Mouse (Mus musculus) heart, postnatal 25 days (tissue): ENCODE data around the gene Nat9. TPM values are rescaled to one million over a fixed set of nuclear protein-coding genes. Genes with fewer than 3 reads are reported as not detected.

Experiments used
- DNase-seq: peaks from one replicate; pipeline ENCODE4 v3.0.0; 2022; ENCODE audit warnings: low spot score
- intact Hi-C: fragments of 180-260 bp; cut with DNase I; formaldehyde crosslinking; loops from one replicate; pipeline ENCODE4 v1.15.1; 2025
- total RNA-seq, 2 experiments: library from RNA; stranded (reverse); gene quantifications; 2 replicates each; pipeline ENCODE4 v1.2.3; 2021

Gene Nat9
- total RNA-seq, 2 experiments from 2014 or later, result 19.3 to 23.0 TPM

DNA sequence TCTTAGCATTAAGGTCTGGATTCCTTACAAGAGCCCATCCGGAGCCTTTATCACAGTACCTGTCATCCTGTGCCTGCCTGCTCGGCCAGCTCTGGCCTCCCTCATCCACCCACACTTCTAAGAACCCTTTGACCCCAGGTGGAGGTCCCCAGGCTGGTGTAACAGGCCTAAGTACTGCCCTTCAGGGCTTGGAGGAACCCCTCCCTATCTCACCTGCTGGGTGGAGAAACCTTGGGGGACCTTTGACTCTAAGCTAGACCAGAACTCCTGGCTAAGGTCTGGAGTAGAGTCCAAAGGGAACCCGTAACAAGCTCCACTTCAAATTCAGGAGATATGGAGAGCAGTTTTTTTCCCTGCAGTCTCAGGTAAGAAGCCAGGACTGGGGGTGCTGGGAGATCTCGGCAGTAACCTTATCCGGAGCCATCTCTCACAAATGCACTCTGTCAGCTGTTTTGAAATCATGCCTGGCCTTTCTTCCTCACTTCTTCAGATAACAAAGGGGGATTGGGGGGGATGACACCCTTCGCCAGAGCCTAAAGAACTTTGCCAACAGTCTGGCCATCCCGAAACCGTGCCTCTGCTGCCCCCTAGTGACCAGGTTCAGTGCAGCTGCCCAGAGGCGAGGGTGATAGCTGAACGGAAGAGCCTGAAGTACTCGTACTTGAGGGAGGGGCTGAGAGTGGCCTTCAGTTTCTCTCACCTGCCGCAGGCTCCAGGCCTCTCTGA lies 5.6 kb downstream of the Nat9 start:
- no peak for DNase-seq
- intact Hi-C loops, result loop anchor here (5.0 kb wide), 1 partner anchor 100 kb away; no protein-coding TSS in a partner anchor

DNA sequence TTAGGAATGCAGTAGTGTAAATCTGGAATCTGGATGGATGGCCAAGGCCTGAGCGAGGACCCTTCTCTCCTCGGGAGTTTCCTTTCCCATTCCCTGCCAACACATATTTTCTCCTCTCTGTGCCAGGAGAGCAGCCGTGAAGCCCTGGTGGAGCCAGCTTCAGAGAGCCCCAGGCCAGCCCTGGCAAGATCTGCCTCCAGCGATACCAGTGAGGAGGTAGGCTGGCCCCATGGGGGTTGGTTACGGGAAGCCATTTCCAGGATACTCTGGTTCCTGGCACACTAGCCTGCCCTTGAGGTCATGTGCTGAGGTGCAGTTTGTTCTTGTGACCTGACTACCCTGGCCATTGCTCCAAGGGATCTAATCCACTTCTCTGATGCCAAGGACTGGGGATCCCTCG lies 7.8 kb downstream of the Nat9 start:
- intact Hi-C loops, result loop anchor here (5.0 kb wide), 1 partner anchor 98 kb away; no protein-coding TSS in a partner anchor
- no peak for DNase-seq

DNA sequence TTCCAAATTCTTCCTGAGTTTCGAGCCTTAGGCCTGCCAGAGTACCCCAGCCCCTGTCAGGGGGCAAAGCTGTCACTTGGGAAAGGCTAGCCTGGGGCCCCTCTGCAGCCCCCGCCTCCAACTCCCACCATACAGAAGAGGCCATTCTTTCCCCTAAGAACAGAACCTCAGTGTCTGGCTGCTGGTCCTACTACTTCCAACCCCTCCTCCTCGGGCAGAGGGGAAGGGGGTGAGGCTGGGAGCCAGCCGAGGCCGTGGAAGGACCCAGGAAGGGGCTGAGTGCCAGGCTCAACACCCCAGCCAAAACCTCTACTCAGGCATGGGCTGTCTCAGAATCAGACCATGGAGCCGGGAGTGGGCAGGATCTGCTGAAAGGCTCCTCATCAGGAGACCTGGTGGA lies 8.5 kb downstream of the Nat9 start:
- intact Hi-C loops, result no loop called here
- no peak for DNase-seq

DNA sequence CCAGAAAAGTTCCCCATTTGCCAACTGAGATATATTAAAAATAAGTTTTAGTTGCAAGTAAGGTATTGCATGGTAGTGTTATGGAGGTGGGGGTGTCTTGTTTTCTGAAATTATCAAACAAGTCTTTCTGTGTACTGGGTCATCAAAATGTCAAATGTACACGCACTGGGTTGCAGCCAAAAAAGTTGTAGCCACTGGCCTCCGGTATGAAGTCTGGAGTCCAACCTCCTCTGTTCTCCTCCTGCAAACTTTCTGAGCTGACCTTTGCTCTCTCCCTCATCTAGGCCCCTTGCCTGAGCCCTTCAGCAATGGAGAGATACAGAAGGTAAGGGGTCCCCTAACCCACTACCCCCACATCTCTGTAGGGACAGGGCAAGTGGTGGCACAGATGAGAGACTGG lies 8.9 kb downstream of the Nat9 start:
- no peak for DNase-seq
- intact Hi-C loops, result no loop called here

DNA sequence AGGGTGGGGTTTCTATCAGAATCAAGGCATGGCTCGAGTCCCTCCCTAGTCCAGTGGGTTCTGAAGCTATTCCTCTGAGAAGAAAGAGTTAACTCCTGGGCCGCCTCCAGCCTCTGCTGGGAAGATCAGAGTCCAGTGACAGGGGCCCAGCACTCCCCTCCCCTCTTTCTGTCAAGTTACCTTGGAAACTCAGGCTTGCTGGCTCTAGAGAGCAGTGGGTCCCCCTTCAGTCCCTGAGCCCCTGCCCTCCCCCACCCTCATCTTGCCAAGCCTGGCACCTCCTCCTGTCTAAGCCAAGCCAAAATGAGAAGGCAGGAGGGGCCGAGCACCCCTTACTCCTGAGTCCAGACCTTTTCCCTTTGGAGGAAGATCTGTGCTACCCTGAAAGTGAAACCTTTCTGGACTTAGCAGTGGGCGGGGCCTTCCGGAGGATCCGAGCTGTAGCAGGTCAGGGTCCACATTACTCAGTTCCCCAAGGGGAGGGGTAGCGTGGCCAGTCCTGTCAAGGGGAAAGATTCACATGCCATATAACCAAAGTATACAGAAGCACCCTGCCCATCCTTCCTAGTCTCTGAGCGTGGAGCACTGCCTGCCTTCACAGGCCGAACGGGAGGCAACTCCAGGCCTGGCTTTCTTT lies 10.0 kb downstream of the Nat9 start:
- intact Hi-C loops, result no loop called here
- no peak for DNase-seq

DNA sequence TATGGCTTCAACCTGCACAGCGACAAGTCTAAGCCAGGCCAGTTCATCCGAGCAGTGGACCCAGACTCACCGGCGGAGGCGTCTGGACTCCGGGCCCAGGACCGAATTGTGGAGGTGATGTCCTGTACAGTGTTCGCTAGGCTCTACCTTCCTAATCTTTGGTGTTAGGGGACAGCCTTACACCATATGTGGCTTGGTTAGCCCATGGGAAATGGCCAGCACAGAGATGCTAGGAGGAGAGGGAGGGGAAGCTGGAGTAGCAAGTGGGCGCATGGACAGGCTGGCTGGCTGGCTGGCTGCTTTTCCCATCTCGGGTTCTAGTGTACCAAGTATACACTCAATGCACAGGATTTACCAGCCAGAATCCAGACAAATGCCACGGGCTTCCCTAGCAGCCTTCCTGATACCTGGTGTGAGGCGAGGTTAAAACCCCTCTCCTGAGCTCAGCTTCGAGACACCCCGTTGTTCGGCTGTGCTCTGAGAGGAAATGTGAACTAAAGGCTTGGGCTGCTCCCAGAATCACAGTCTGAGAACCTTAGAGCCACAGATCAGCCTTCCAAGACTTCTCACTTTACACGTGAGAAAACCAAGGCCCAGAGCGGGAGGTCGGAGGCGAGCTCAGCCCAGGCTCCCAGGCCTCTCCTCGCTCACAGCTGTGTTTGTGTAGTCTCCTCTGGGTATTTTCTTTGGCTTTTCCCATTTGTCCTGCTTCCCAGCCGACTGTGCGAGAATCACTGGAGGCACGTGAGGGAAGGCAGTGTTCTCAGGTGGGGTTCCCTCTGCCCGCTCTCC lies 11.1 kb downstream of the Nat9 start:
- no peak for DNase-seq
- intact Hi-C loops, result no loop called here

DNA sequence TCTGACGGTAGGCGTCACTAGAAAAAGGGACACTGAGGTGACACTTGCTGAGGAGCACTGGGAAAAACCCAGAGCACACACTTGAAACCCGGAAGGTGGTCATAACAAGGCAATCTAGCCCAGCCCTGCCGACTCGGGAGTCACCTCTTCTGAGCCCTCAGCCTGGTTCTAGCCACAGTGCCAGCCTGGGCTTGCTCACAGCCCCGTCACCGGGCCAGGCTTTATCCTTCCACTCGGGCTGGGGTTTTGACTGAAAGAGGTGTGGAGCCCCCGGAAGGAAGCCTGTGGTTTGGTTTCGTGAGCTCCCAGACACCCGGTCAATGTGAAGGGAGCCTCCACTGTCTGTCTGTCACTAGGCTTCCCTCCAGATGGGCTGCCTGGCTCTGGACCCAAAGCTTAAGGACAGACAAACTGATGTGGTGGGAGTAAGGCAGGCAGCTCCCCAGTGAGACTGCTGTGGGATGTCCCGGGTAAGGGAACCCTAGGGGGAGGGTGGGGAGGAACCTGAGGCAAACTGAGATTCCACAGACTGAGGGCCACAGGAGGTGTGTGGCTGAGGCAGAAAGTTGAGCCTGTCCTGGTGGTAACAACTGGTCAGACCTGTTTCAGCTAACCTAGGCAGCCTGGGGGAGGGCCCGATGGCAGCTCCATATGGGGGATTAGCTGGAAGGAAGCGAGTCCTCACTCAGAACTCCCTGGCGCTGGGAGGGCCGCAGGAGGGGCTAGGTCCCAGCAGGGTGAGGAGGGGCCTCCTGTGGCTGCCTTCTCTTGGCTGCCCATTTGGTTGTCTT lies 13.9 kb downstream of the Nat9 start:
- no peak for DNase-seq
- intact Hi-C loops, result no loop called here

DNA sequence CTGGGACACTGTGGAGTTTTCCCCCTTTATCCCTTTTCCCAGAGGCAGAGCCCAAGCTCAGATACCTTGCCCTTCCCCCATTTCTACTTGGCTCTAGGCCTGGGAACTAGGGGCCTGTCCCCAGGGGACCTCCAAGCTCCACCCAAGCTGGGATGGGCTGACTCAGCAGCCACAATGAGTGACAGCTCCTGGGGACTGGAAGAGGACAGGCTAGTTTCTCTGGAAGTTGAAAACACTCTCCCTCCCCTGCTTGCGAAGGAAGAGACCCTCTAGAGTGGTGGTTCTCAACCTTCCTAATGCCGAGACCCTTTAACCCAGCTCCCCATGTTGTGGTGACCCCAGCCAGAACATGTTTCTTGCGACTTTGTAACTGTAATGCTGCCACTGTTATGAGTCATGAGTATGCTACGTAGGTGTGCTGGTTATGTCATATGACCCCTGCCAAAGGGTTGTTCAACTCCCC lies 14.8 kb downstream of the Nat9 start:
- intact Hi-C loops, result no loop called here
- DNase-seq, result no peak

DNA sequence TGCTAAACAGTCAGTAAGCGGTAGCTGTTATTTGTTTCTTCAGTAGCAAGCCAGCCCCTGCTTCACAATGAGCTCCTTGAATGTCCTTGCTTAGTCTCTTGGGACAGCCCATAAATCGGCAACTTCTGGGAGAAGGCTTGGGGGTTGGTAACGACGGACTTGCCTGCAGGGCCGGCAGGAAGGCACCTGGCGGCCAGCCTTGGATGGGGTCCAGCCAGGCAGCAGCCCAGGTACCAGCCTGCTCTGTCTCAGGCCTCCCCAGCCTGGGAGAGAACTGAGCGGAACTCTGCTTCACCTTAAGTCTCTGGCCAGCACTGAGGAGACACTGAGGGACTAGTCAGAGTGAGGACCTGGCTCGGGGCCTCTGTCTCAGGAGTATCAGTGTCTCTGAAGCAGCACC lies 16.5 kb downstream of the Nat9 start:
- DNase-seq, result no peak
- intact Hi-C loops, result no loop called here

DNA sequence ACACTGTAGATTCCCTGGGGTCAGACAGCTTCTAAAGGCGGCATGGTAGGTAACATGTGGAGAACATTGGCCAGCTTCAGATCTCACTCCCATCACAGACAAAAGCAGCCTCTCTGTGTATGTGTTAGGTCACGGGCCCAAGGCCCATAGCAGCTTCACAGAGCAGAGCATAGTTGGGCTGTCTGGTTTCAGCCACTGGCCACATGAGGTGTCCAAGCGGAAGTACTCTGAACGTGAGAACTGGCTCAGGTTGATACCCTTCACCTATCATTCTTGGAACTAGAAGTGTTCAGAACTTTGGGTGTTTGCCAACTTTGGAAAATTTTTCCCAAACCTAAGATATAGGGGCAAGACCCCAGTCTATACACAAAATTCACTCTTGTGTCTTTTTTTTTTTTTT lies 18.2 kb downstream of the Nat9 start:
- no peak for DNase-seq
- intact Hi-C loops, result no loop called here

DNA sequence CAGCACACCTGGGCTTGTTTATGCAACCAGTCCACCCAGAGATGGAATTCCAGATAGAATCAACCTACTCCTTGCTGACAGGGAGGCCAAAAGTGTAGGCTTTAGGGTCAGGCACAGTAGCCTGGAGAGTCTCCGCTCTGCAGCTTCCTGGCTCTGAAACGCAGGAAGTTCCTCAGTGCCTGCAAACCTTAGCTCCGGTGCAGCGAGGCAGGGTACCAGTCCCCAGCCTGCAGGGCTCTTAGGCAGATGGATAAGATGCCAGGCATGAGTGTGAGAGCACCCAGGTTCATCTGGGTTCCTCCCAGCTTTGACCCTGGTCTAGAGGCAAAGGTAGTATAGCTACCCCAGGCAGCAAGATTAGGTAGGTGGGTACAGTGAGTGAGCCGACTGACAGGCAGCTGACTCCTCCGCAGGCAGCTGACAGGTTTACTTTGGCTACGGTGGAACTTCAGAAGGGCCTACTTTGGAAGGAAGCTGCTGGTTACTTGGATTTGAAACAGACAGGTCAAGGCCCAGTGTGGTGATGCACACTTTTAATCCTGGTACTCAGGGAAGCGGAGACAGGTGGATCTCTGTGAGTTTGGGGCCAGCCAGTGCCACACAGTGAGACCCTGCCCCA lies 19.9 kb downstream of the Nat9 start:
- no peak for DNase-seq
- intact Hi-C loops, result no loop called here

DNA sequence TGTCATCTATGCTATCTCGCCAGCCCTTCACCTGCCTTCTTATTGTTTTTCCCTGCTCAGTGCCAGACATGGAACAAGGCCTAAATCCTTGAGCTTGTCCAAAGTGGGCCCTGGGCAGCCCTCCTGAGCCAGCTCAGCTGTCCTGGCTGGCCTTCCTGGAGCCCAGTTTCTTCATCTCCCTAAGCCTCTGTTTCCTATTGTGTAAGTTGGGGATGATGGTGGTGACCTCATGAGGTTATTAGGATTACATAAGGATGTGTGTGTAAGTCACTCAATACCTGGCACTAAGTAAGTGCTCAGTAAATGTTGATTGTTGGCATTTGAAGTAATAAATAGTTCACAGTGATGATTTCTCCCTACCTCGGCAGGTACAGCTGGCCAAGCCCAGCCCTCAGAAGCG lies 20.9 kb downstream of the Nat9 start:
- intact Hi-C loops, result no loop called here
- DNase-seq, result no peak

DNA sequence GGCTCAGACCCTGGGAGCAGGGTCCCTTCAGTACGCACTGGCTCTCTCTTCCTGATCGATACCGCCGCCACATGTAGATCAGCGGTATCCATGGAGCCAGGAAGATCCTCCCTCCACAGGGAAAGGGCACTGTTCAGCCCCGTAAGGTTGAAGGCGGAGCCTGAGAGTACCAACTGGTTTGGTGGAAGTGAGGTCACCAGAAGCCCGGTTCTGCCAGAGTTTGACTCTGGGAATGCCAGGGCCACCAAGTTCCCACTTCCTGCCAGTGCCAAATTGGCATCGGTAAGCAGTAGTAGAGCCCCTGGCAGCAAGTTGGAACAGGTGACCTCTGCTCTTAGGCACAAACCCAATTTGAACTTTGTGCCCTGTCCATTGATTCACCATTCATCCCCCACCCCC lies 22.7 kb downstream of the Nat9 start:
- DNase-seq, result no peak
- intact Hi-C loops, result no loop called here

DNA sequence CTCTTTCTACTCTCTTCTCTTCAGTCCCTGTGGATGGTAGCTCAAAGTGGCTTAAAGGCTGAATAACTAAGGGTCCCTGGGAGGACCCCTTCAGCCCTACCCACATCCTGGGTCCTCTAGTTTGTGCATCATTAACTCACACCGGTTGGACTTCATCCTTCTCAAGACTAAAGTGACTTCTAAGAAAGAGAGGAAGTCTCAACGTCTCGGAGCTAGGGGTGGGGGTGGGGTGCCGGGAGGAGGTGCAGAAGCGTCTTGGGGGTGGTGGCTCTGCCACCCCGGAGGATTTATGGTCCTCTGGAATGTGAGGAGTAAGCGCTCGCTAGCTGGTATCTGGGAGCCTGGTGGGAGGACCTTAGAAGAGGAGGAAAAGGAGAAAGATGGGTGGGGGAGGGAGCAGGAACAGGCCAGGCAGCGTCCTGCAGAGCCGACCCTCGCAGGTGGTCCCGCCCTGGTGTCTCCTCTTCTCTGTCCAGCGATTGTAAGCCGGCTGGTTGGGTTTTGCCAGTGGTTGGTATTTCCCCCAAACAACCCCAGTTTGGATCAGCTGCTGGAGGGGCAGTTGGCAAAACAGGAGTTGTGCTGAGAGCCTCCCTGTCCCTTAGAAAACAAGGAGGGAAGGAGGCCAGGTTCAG lies 23.2 kb downstream of the Nat9 start:
- no peak for DNase-seq
- intact Hi-C loops, result no loop called here

DNA sequence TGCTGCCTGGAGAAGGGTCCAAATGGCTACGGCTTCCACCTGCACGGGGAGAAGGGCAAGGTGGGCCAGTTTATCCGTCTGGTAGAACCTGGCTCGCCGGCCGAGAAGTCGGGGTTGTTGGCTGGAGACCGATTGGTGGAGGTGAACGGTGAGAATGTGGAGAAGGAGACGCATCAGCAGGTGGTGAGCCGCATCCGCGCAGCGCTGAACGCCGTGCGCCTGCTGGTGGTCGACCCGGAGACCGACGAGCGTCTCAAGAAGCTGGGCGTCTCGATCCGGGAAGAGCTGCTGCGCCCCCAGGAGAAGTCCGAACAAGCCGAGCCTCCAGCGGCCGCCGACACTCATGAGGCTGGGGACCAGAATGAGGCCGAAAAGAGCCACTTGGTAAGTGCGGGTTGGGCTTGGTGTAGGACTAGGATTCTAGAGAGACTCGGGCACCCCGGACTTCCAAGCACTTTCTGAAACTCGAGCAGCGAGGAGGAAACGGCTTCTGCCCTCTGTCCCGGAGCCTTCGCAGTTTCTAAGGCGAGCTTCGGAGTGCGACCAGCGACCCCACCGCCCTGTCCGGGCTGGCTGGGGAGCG lies 24.0 kb downstream of the Nat9 start:
- no peak for DNase-seq
- intact Hi-C loops, result no loop called here

DNA sequence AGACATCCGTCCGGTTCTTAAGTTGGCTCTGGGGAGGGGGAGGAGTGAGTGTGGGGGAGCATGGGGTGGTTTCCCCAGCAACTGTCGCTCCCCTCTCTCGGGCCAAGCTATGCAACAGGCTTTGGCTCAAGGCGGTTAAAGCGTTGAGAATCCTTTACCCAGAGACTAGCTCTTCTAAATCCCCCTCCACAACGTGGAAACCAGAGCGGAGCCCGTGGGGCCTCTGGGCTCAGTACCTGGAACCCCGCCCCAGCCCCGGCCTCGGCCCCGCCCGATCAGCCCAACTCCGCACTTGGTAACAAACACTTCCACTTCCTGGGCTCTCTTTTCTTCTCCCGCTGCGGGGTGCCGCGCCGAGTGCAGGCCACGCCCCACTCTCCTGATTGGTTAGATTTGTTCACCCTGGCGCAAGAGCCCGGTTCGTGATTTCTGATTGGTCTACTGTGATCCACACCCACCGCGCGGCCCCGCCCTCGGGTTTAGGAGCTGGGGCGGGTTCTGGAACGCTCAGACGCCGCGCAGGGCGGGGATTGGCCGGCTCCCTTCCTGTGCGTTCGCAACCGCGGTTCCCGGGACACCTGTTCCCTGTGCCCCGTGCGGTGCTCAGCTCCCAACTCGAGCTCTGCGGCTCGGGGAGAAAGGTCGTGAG lies 24.7 kb downstream of the Nat9 start, which contains the start of gene Slc9a3r1:
Gene Slc9a3r1, plus strand, starts transcription at position 510 of the 649 bp plus-strand sequence.
- intact Hi-C loops, result no loop called here
- DNase-seq, result peak; percentile 98

DNA sequence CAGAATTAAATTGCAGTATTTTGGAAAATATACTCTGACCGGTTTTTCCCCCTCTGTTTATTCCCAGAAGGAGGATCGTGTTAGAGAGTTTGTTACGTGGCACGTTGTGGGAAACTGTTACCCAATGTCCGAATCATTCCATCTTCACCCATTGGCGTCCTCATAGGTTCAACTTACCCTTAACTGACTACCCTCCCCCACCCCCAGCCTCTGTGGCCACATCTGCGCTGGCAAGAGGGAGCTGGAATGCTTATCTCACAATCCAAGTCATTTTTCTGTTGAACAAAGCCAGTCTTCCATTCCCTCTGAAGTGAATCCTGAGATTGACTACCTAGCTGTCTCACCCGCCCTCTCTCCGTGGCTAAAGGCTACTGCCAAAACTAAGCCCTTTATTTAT lies 25.5 kb downstream of the Nat9 start:
- DNase-seq, result no peak
- intact Hi-C loops, result no loop called here

DNA sequence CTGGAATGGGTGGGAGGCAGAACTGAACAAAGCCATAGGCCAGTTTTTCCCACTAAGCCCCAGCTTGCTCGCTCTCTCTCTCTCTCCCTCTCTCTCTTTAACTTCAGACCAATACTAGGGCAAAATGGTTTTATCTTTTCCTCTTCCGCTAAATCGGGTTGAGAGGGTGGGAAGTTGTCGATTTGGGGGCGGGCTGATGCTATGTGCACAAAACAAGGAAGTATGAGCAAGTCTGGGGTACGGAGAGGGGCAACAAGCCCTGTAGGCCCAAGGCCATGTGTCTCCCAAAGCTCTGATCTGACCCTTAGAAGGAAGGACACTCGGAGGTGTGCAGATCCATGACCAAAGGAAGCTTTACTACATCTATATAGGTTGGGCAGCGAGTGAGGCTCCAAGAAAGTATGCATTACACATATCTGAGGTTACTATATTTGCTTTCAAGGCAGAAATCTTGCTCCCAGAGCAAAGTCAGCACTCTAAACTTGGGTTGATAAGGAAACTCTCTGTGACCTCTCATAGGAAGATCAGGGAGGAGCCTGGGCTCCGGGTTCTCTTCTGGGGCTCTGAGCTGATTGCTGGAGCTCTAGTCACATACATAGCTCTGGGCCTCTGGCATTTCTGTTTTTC lies 26.0 kb downstream of the Nat9 start:
- DNase-seq, result no peak
- intact Hi-C loops, result loop anchor here (1.0 to 2.0 kb wide), 2 partner anchors 22 to 109 kb away; no protein-coding TSS in a partner anchor
